Mouse (Mus musculus) small intestine, adult 2 months (tissue): Measurements from ENCODE around the gene Adamtsl3. TPM values are rescaled to one million over a fixed set of nuclear protein-coding genes. Genes with fewer than 3 reads are reported as not detected.
A peak's percentile ranks its signal among the peaks of the same experiment; 100 is the strongest.

Experiments used
- H3K27ac ChIP-seq: fragments of 200-500 bp; 2 replicates; pipeline ENCODE4 v1.5.1; 2012; ENCODE audit warnings: low read depth, low read length, control low read depth, inconsistent platforms; ENCODE audit not compliant: insufficient read depth
- H3K27me3 ChIP-seq: fragments of 200-500 bp; 2 replicates; pipeline ENCODE4 v1.6.1; 2012; ENCODE audit warnings: mild to moderate bottlenecking, moderate library complexity, low read length, inconsistent platforms; ENCODE audit not compliant: control insufficient read depth, insufficient read depth
- H3K36me3 ChIP-seq: fragments of 200-500 bp; 2 replicates; pipeline ENCODE4 v1.6.1; 2012; ENCODE audit warnings: mild to moderate bottlenecking, low read length, control low read depth, inconsistent platforms; ENCODE audit not compliant: control insufficient read depth, insufficient read depth
- H3K4me1 ChIP-seq: fragments of 200-500 bp; 2 replicates; pipeline ENCODE4 v1.6.1; 2012; ENCODE audit warnings: low read length, inconsistent platforms, mixed read lengths; ENCODE audit not compliant: control insufficient read depth, insufficient read depth, insufficient read length
- H3K4me3 ChIP-seq: fragments of 200-500 bp; 2 replicates; pipeline ENCODE4 v1.5.1; 2012; ENCODE audit warnings: low read depth, mild to moderate bottlenecking, control low read depth, inconsistent platforms, low read length, moderate library complexity
- CTCF ChIP-seq: fragments of 200-500 bp; IDR thresholded peaks from 2 replicates; pipeline ENCODE4 v1.5.1; 2012; ENCODE audit warnings: low read depth, mild to moderate bottlenecking, control low read depth, inconsistent platforms, low read length, moderate library complexity, mixed read lengths; ENCODE audit not compliant: insufficient replicate concordance, insufficient read length; ENCODE audit errors: extremely low read depth
- POLR2A ChIP-seq: fragments of 200-500 bp; IDR thresholded peaks from 2 replicates; pipeline ENCODE4 v1.6.1; 2012; ENCODE audit warnings: low read depth, mild to moderate bottlenecking, control low read depth, inconsistent platforms, low read length, moderate library complexity
- WGBS: fragments of 180-500 bp; shearing (Covaris S2); methylation state at CpG from one replicate; pipeline ENCODE4 v1.1.7; 2018; 5-methylcytosine and 5-hydroxymethylcytosine counted together
- polyA plus RNA-seq: library from polyadenylated mRNA; depleted of rRNA; stranded (reverse); fragments of >200 nt; gene quantifications from 2 replicates; pipeline ENCODE4 v1.2.3, GENCODE M21; 2012

Adamtsl3 gene
- polyA plus RNA-seq, 1 experiment = 1.2 TPM

DNA sequence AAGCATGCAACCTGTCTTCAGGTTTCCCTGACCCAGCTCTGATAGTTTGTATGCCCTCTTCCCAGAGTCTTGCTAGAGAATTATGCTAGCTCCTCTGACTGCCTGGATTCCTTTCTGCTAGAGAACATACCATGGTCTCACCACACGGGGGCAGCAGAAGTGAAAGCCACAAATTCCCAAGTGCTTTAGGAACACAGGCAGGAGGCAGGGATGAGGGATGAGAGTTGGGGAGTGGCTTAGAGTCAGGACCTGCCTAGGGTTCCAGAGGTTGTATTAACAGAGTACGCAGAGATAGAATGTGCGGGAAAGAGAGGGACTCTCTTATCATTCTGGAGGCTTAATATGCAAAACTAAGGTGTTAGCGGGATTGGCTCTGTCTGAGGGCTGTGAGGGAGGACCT is 168.6 kb downstream of the Adamtsl3 start:
- TF ChIP-seq CTCF (peak; percentile 56; the same call in 1 of the 2 replicates), POLR2A (no peak)
- H3K27ac ChIP-seq = no peak overlapping the region
- H3K27me3 ChIP-seq = no peaks in the 10 kb centered on the region
- 30% methylated on average over 4 of the region's 4 CpGs for WGBS
- H3K4me3 ChIP-seq = no peak overlapping the region
- no peaks in the 10 kb centered on the region for H3K4me1 ChIP-seq
- no peaks in the 10 kb centered on the region for H3K36me3 ChIP-seq

DNA sequence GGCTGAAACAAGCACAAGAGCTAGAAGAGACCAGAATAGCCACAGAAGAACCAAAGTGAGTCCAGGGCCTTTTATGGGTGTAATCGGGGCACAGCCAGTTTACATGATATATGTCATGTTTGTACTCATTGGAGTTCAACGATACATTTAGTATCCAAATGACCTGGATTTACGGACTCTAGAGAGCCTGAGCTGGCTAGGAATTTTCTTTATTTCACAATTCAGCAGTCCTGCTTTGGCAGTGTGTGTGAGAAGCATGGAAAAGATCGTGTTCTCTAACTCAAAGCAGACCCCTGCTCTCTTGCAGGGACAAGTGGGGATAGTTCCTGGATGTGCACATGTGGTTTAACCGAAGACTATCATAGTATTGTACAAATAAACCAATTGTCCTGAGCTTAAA is 195.1 kb downstream of the Adamtsl3 start:
- H3K36me3 ChIP-seq = no peaks in the 10 kb centered on the region
- H3K27me3 ChIP-seq = no peaks in the 10 kb centered on the region
- no peak overlapping the region; the same call in 1 of the 2 replicates for H3K27ac ChIP-seq
- no peak overlapping the region for H3K4me3 ChIP-seq
- H3K4me1 ChIP-seq = no peaks in the 10 kb centered on the region
- TF ChIP-seq CTCF = no peak
- TF ChIP-seq POLR2A = no peak
- WGBS = 73% methylated on average over 5 of the region's 5 CpGs

DNA sequence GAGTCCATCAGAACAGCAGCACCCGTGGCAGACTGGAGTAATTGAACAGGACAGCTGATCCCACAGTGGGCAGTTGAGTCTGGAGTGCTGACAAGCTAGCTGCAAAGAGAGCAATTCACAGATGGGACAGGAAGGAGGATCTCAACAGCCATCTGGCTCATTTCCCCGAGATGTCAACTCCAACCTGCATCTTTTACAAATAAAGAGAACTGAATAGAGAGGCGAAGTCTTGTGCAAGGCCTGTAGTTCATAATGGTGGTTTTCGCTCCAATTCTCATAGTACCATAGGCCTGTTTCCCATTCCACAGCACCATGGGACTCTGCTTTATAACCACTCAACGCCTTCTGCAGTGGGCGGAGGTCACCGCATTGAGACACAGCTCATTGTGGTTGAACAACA is 195.9 kb downstream of the Adamtsl3 start:
- WGBS = 79% methylated on average over 7 of the region's 7 CpGs
- Histone ChIP-seq H3K4me3 (no peak overlapping the region), H3K27ac (no peak overlapping the region), H3K4me1 (no peaks in the 10 kb centered on the region), H3K27me3 (no peaks in the 10 kb centered on the region), H3K36me3 (no peaks in the 10 kb centered on the region)
- no peak for TF ChIP-seq CTCF
- no peak for TF ChIP-seq POLR2A

DNA sequence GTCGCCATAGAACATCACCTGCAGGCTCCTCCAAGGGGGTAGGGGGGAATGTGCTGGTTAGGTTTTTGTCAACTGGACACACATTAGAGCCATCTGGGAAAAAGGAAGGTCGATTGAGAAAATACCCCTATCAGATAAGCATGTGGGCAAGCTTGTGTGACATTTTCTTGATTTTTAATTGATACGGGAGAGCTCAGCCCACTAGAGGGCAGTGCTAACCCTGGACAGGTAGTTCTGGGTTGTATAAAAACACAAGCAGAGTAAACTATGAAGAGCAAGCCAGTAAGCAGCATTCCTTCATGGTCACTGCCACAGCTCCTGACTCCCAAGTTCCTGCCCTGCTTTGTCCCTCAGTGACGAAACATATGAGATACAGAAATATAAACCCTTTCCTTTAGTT is 197.7 kb downstream of the Adamtsl3 start:
- H3K27me3 ChIP-seq = no peaks in the 10 kb centered on the region
- no peak; the same call in 1 of the 2 replicates for TF ChIP-seq CTCF
- TF ChIP-seq POLR2A = no peak
- no peaks in the 10 kb centered on the region for H3K36me3 ChIP-seq
- H3K4me1 ChIP-seq = no peaks in the 10 kb centered on the region
- no peak overlapping the region for H3K4me3 ChIP-seq
- 62% methylated on average over 4 of the region's 4 CpGs for WGBS
- no peak overlapping the region for H3K27ac ChIP-seq

DNA sequence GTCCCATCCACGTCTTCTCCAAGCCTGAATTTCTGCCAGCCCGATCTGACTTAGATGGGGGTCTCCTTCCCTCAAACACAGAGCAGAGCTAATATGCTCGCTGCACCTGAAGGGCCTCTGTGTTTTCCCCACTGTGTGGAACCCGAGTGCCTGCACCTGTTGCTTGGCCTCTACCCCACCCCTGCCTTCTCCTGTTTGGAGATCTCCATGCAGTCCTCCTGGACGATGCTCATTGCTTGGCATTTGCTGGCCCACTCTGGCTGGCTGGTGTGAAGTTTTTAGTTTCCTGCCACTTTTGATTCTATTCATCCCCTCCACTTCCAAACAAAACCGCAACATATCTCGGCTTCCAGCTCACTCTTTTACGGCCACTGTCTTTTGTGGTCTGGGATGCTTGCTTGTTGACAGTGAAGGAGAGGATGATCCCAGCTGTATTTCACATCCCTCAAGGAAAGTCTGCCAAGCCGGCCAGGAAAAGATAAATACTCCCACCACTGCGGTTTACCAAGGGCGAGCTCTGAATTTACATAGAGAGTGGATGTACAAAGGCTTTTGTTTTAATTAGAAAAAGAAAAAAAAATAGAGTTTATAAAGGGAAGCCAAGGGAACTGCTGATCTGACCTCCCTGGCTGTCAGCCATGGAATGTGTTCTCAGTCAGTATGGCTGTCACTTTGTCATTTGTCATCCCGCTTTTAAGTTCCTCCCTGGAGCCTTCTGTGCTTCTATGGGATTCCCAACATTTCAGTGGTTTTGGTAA is 198.4 kb downstream of the Adamtsl3 start:
- Histone ChIP-seq H3K27ac (no peak overlapping the region), H3K4me3 (no peak overlapping the region), H3K4me1 (no peaks in the 10 kb centered on the region), H3K27me3 (no peaks in the 10 kb centered on the region), H3K36me3 (no peaks in the 10 kb centered on the region)
- 66% methylated on average over 12 of the region's 12 CpGs for WGBS
- TF ChIP-seq POLR2A (no peak), CTCF (no peak)

DNA sequence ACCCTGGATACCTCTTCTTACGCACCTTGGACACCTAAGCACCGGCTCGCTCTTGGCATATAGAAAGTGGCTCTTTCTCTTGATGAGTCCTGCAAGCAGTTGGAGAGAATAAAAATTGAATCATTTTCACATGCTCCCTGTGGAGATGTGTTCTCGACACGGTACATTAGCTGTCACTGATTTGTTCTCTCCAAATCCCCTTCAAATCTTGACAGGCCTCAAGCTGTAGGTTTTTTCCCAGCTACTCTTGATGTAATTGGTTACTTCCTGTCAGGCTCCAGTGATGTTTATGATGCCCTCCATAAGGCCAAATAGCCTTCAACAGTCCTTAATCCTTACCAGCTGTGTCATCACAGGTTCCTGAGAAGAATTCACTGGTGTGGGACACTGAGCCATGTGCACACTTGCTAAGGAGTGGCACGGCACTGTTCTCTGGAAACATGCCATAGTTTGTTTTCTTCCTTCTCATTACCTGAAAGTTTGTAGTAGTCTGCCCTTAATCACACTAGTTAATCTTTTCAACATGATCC is 209.0 kb downstream of the Adamtsl3 start:
- no peak overlapping the region for H3K4me3 ChIP-seq
- 81% methylated on average over 6 of the region's 6 CpGs for WGBS
- H3K27ac ChIP-seq = no peak overlapping the region
- H3K4me1 ChIP-seq = no peaks in the 10 kb centered on the region
- no peaks in the 10 kb centered on the region for H3K27me3 ChIP-seq
- TF ChIP-seq CTCF (no peak), POLR2A (no peak)
- no peaks in the 10 kb centered on the region for H3K36me3 ChIP-seq

DNA sequence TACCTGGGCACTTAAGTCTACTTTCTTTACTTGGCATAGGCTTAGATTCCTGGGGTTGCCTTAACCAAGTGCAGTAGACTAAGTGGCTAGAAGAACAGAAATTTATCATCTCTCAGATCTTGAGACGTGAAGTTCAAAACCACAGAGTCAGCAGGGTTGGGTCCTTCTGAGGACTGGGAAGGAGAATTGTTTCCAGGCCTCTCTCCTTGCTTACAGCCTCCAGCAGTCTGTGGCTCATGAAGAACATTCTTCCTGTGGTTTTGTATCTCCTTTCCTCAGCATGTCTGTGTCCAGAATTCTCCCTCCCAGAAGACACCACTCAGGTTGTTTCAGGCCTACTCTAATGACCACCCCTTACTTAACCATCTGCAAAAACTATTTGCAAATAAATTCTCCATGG is 216.5 kb downstream of the Adamtsl3 start:
- 66% methylated on average over 1 of the region's 1 CpGs for WGBS

More for the DNA sequence above, 216.5 kb downstream of the Adamtsl3 start:
- no peak overlapping the region for H3K4me3 ChIP-seq
- no peak overlapping the region for H3K27ac ChIP-seq
- H3K4me1 ChIP-seq = no peaks in the 10 kb centered on the region
- no peaks in the 10 kb centered on the region for H3K27me3 ChIP-seq
- H3K36me3 ChIP-seq = no peaks in the 10 kb centered on the region
- TF ChIP-seq POLR2A (no peak), CTCF (no peak)
